Mouse (Mus musculus): ENCODE data around the gene Cct4.

Cct4 gene

GRCm38 (mm10) chr11:22990393-22991126, at the start of gene Cct4:
TSS of gene Cct4 (plus strand) at chr11:22990519.
- DNase-seq = peak; percentile 95 to 96

GRCm38 (mm10) chr11:22949101-22949500, 41.2 kb upstream of the Cct4 start:
- no peak for DNase-seq

GRCm38 (mm10) chr11:22950131-22950530, 40.2 kb upstream of the Cct4 start:
- peak in 1 of 2 experiments; percentile 28 for DNase-seq

- no peak for DNase-seq
Observed at GRCm38 (mm10) chr11:22952668-22953067, 37.7 kb upstream of the Cct4 start.

- no peak for DNase-seq
Observed at GRCm38 (mm10) chr11:22956346-22956745, 34.0 kb upstream of the Cct4 start.

GRCm38 (mm10) chr11:22956830-22957229, 33.5 kb upstream of the Cct4 start:
- DNase-seq = peak; percentile 84 to 91

GRCm38 (mm10) chr11:22957791-22958374, 32.4 kb upstream of the Cct4 start:
- DNase-seq = peak in 1 of 2 experiments; percentile 25

- DNase-seq = no peak
Observed at GRCm38 (mm10) chr11:22962101-22962500, 28.2 kb upstream of the Cct4 start.

GRCm38 (mm10) chr11:22964401-22964800, 25.9 kb upstream of the Cct4 start:
- no peak for DNase-seq

GRCm38 (mm10) chr11:22965503-22965902, 24.8 kb upstream of the Cct4 start:
- peak in 1 of 2 experiments; percentile 26 for DNase-seq

- peak in 1 of 2 experiments; percentile 37 for DNase-seq
Observed at GRCm38 (mm10) chr11:22969486-22969885, 20.8 kb upstream of the Cct4 start.

GRCm38 (mm10) chr11:22970546-22970945, 19.8 kb upstream of the Cct4 start:
- no peak for DNase-seq

- peak; percentile 80 to 87 for DNase-seq
Observed at GRCm38 (mm10) chr11:22971835-22972709, 18.2 kb upstream of the Cct4 start, which contains the start of gene Zrsr1. TSS of gene Zrsr1 (plus strand) at chr11:22972005.

GRCm38 (mm10) chr11:22972746-22973526, 17.4 kb upstream of the Cct4 start:
- peak; percentile 88 for DNase-seq

- DNase-seq = no peak
Observed at GRCm38 (mm10) chr11:22973599-22973998, 16.7 kb upstream of the Cct4 start.

- DNase-seq = no peak
Observed at GRCm38 (mm10) chr11:22978215-22978614, 12.1 kb upstream of the Cct4 start.

- no peak for DNase-seq
Observed at GRCm38 (mm10) chr11:22978711-22979110, 11.6 kb upstream of the Cct4 start.

GRCm38 (mm10) chr11:22979221-22979620, 11.1 kb upstream of the Cct4 start:
- no peak for DNase-seq

- no peak for DNase-seq
Observed at GRCm38 (mm10) chr11:22981041-22981440, 9.3 kb upstream of the Cct4 start.

GRCm38 (mm10) chr11:22981543-22981950, 8.8 kb upstream of the Cct4 start:
- no peak for DNase-seq

- peak; percentile 96 to 99 for DNase-seq
Observed at GRCm38 (mm10) chr11:22981984-22982757, 8.1 kb upstream of the Cct4 start, which contains the start of the genes Gm28048 and Commd1. TSS of gene Gm28048 (minus strand) at chr11:22982090. TSS of gene Commd1 (minus strand) at chr11:22982382.
